11 mouse cellular contexts compared by ENCODE assay signal in the genomic region with DNA sequence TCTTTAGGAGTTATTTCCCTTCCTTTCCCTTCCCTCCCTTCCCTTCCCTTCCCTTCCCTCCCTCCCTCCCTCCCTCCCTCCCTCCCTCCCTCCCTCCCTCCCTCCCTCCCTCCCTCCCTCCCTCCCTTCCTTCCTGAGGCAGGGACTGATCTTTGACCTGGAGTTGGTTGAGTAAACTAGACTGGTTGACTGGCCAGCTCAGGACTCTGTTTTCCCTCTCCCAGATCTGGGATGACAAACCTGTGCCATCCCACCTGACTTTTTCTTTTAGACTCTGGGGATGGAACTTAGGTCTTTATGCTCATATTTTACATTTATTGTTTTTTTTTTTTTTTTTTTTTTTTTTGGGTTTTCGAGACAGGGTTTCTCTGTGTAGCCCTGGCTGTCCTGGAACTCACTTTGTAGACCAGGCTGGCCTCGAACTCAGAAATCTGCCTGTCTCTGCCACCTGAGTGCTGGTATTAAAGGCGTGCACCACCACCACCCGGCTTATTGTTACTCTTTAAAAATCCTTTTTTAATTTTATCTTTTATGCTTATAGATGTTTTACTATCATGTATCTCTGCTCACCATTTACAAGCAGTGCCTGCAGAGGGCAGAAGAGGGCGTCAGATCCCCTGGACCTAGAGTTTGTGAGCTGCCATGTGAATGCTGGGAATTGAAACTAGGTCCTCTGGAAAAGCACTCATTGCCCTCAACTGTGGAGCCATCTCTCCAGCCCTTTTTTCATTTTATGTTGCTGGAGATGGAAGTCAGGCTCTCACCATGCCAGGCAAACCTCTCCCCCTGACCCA. TPM values are rescaled to one million over a fixed set of nuclear protein-coding genes. Genes with fewer than 3 reads are reported as not detected.
DNase-seq lines count a peak whose midpoint lies in the region; ATAC-seq and TF ChIP-seq lines count a peak whose summit lies in the region.
"Had no signal": no experiment of that assay in that cellular context is flagged by ENCODE, and none has a peak within 500 bp of the region (broad histone marks: within the 10 kb centered on the region; RNA-seq: fewer than 3 reads in every experiment).

No protein-coding gene starts in this region.

- H3K4me2 ChIP-seq in kidney, embryonic 14.5 days (replicated peaks; ENCODE audit: low read depth, low read length) = no peak overlapping the region
- peak overlapping the region; percentile 63 for H3K4me2 ChIP-seq in liver, embryonic 12.5 days

- no peaks in the 10 kb centered on the region for H3K9me3 ChIP-seq in kidney, embryonic 14.5 days (ENCODE audit: control insufficient read depth, low read length)
- H3K9me3 ChIP-seq in ES-E14 (ENCODE audit: control insufficient read depth, insufficient read depth, low read depth, low read length) = no peaks in the 10 kb centered on the region
- no peaks in the 10 kb centered on the region for H3K9me3 ChIP-seq in liver, embryonic 12.5 days (replicated peaks)
- H3K9me3 ChIP-seq: heart, embryonic 10.5 days had no signal

- H3K36me3 ChIP-seq in kidney, embryonic 14.5 days (ENCODE audit: control insufficient read depth, insufficient read depth, low read length) = peaks cover 13% of the 10 kb centered on the region; the same call in 1 of the 2 replicates
- peaks cover 14% of the 10 kb centered on the region; the same call in 1 of the 2 replicates for H3K36me3 ChIP-seq in ES-E14 (ENCODE audit: control insufficient read depth, insufficient read depth, low read length, poor library complexity, severe bottlenecking)
- peaks cover 38% of the 10 kb centered on the region for H3K36me3 ChIP-seq in liver, embryonic 12.5 days

- no peak overlapping the region for H3K4me3 ChIP-seq in kidney, embryonic 14.5 days (ENCODE audit: low read length)
- H3K4me3 ChIP-seq in ES-E14 (ENCODE audit: insufficient read depth in 1 of 2, low read depth in 1 of 2, low read length in 2 of 2, poor library complexity in 1 of 2, severe bottlenecking in 1 of 2) = no peak overlapping the region
- H3K4me3 ChIP-seq in liver, embryonic 12.5 days = no peak overlapping the region
- H3K4me3 ChIP-seq: heart, embryonic 10.5 days; myocyte had no signal

- ATAC-seq in kidney, embryonic 14.5 days (ENCODE audit: low FRiP score, low TSS enrichment) = no peak
- ATAC-seq in liver, embryonic 12.5 days = no peak

- H3K4me1 ChIP-seq in kidney, embryonic 14.5 days (ENCODE audit: control insufficient read depth, insufficient read depth, low read length) = no peaks in the 10 kb centered on the region
- H3K4me1 ChIP-seq in ES-E14 (ENCODE audit: control insufficient read depth in 2 of 2, insufficient read depth in 2 of 2, low read length in 2 of 2, poor library complexity in 1 of 2) = peaks cover 2 to 8% of the 10 kb centered on the region in 2 experiments; a peak in 3 of 4 replicates
- peaks cover 97% of the 10 kb centered on the region for H3K4me1 ChIP-seq in liver, embryonic 12.5 days

- H3K9ac ChIP-seq in kidney, embryonic 14.5 days (ENCODE audit: low read depth, low read length) = no peak overlapping the region
- H3K9ac ChIP-seq in ES-E14 (ENCODE audit: insufficient read depth, low read depth, low read length, poor library complexity, severe bottlenecking) = no peak overlapping the region
- H3K9ac ChIP-seq in liver, embryonic 12.5 days = peak overlapping the region; percentile 67

- no peaks in the 10 kb centered on the region for H3K27me3 ChIP-seq in kidney, embryonic 14.5 days (ENCODE audit: control insufficient read depth, insufficient read depth, low read length)
- no peaks in the 10 kb centered on the region for H3K27me3 ChIP-seq in liver, embryonic 12.5 days (replicated peaks)

- in situ Hi-C loops in ES-E14 (cut with MboI; ENCODE audit: low sequenced_read_pairs in 2 of 2, unreplicated experiment in 2 of 2) = no loop called here

- 91% methylated on average over 4 of the region's 5 CpGs for WGBS in kidney, embryonic 14.5 days
- WGBS in liver, embryonic 12.5 days (ENCODE audit: insufficient replicate concordance) = 76% methylated on average over 4 of the region's 5 CpGs

- H3K27ac ChIP-seq in kidney, embryonic 14.5 days (ENCODE audit: low read depth, low read length) = no peak overlapping the region
- no peak overlapping the region for H3K27ac ChIP-seq in ES-E14 (ENCODE audit: insufficient read depth, low read depth, low read length, poor library complexity, severe bottlenecking)
- peak overlapping the region; percentile 98 for H3K27ac ChIP-seq in liver, embryonic 12.5 days
- H3K27ac ChIP-seq: heart, embryonic 10.5 days had no signal

- DNase-seq in kidney, adult 9 months = peak; percentile 56
- DNase-seq in 3T3-L1 (ENCODE audit: low read depth, low spot score) (peak; percentile 36), ES-E14 (ENCODE audit: low read depth, low spot score) (no peak)
- no peak for DNase-seq in cerebellum, adult 9-10 months
- DNase-seq in gastrocnemius, postnatal 25 days = no peak
- DNase-seq: adrenal gland, adult 2 months; layer of hippocampus, postnatal 36 days had no signal

TF ChIP-seq in ES-E14, 5 proteins besides CTCF, POLR2A, EP300 and RAD21:
- TF ChIP-seq ZNF384 (IDR thresholded peaks at IDR 0.05; ENCODE audit: low read depth, low read length) = 0 out of 2 replicates have a peak, but pooled peaks have one; percentile 27
- TF ChIP-seq ZC3H11A (IDR thresholded peaks at IDR 0.05; ENCODE audit: borderline replicate concordance, low read depth, low read length) = no peak
- TF ChIP-seq HCFC1 (IDR thresholded peaks at IDR 0.05; ENCODE audit: borderline replicate concordance, insufficient read depth, low read length) = no peak

RNA-seq across cellular contexts. Expression of a gene that starts 22.3 kb away (rescaled TPM):
- polyA plus RNA-seq in kidney, embryonic 14.5 days (2014; fragmentation: Nextera tagmentation; extraction: Ambion mirVana) = 47.0 and 76.3 TPM in 2 replicates
- total RNA-seq in ES-E14 (2012; rRNA removed) = 98.8 and 103 TPM in 2 replicates
- polyA plus RNA-seq in liver, embryonic 12.5 days (2016; fragmentation: Nextera tagmentation; extraction: Ambion mirVana) = 91.6 and 92.0 TPM in 2 replicates
- 10 to 100 TPM; 42.9 to 45.5 TPM for total RNA-seq in gastrocnemius, postnatal 25 days (2021)

RNA-seq across cellular contexts. Expression of a gene that starts 44.6 kb away (rescaled TPM):
- polyA plus RNA-seq in kidney, embryonic 14.5 days (2014; fragmentation: Nextera tagmentation; extraction: Ambion mirVana) = 28.9 and 38.8 TPM in 2 replicates
- 30.1 and 46.1 TPM in 2 replicates for total RNA-seq in ES-E14 (2012; rRNA removed)
- polyA plus RNA-seq in liver, embryonic 12.5 days (2016; fragmentation: Nextera tagmentation; extraction: Ambion mirVana) = 32.0 and 32.7 TPM in 2 replicates
- total RNA-seq in gastrocnemius, postnatal 25 days (2021) = 10 to 100 TPM; 14.5 to 18.4 TPM

Comparison
In these comparisons a context has a peak if more than half of its experiments do, and no peak if none do; other contexts are left out.
1. DNase-seq: peak in kidney, adult 9 months (single experiment) and 3T3-L1 (single experiment); none in ES-E14 (single experiment), cerebellum, adult 9-10 months (single experiment) and gastrocnemius, postnatal 25 days (single experiment).